Comparison of ENCODE assay signal across 8 mouse cellular contexts in genomic region chr10:115316313-115316712, GRCm38 (mm10). TPM values are rescaled to one million over a fixed set of nuclear protein-coding genes. Genes with fewer than 3 reads are reported as not detected.
DNase-seq lines count a peak whose midpoint lies in the region; ATAC-seq and TF ChIP-seq lines count a peak whose summit lies in the region.

No protein-coding gene starts in this region.

- peak overlapping the region; percentile 97; the same call in 1 of the 2 replicates for H3K9ac ChIP-seq in kidney, postnatal 0 days (ENCODE audit: low read depth, low read length)
- no peak overlapping the region; the same call in 1 of the 2 replicates for H3K9ac ChIP-seq in hindbrain, embryonic 13.5 days
- H3K9ac ChIP-seq in midbrain, postnatal 0 days (replicated peaks; ENCODE audit: low read length, poor library complexity, severe bottlenecking): no peak overlapping the region

- H3K4me1 ChIP-seq in kidney, postnatal 0 days (replicated peaks; ENCODE audit: insufficient read depth, low read length): peaks cover 13% of the 10 kb centered on the region; the same call in 1 of the 2 replicates
- peaks cover 33% of the 10 kb centered on the region for H3K4me1 ChIP-seq in hindbrain, embryonic 13.5 days (replicated peaks)
- H3K4me1 ChIP-seq in midbrain, postnatal 0 days (ENCODE audit: insufficient read depth, low read length): peaks cover 15% of the 10 kb centered on the region; the same call in 1 of the 2 replicates

- no peak for TF ChIP-seq CTCF in kidney, postnatal 0 days (IDR thresholded peaks at IDR 0.05; ENCODE audit: low read depth)
- no peak for TF ChIP-seq CTCF in midbrain, postnatal 0 days (IDR thresholded peaks at IDR 0.05)

- peak overlapping the region; percentile 58 for H3K4me2 ChIP-seq in kidney, postnatal 0 days (ENCODE audit: low read length)
- H3K4me2 ChIP-seq in hindbrain, embryonic 13.5 days: peak overlapping the region; percentile 63
- peak overlapping the region; percentile 53 for H3K4me2 ChIP-seq in midbrain, postnatal 0 days (ENCODE audit: low read depth, low read length, poor library complexity, severe bottlenecking)

- peak overlapping the region; percentile 87 for H3K27ac ChIP-seq in kidney, postnatal 0 days
- H3K27ac ChIP-seq in hindbrain, embryonic 13.5 days: peak overlapping the region; percentile 97
- peak overlapping the region; percentile 98 for H3K27ac ChIP-seq in midbrain, postnatal 0 days (ENCODE audit: low read depth, low read length)

- DNase-seq in kidney, postnatal 0 days (ENCODE audit: low spot score): no peak
- no peak for DNase-seq in kidney, postnatal 4 days
- peak; percentile 72 for DNase-seq in brain, adult 2 months (ENCODE audit: low read depth, low spot score)
- peak; percentile 42 for DNase-seq in midbrain, postnatal 0 days (ENCODE audit: low spot score)
- no peak for DNase-seq in urinary bladder, adult 2 months (ENCODE audit: low spot score)
- no peak for DNase-seq in cerebellum, postnatal 10 days
- DNase-seq in cerebellum, postnatal 25 days: no peak

- no peaks in the 10 kb centered on the region for H3K27me3 ChIP-seq in kidney, postnatal 0 days (ENCODE audit: insufficient read depth, low read length)
- H3K27me3 ChIP-seq in hindbrain, embryonic 13.5 days: no peaks in the 10 kb centered on the region
- H3K27me3 ChIP-seq in midbrain, postnatal 0 days (ENCODE audit: insufficient read depth, low read length): no peaks in the 10 kb centered on the region

- 63% methylated on average over 11 of the region's 11 CpGs for WGBS in kidney, postnatal 0 days
- 55% methylated on average over 11 of the region's 11 CpGs for WGBS in hindbrain, embryonic 13.5 days
- 48% methylated on average over 11 of the region's 11 CpGs for WGBS in midbrain, postnatal 0 days

- H3K36me3 ChIP-seq in kidney, postnatal 0 days (ENCODE audit: insufficient read depth, low read length): no peaks in the 10 kb centered on the region
- no peaks in the 10 kb centered on the region for H3K36me3 ChIP-seq in hindbrain, embryonic 13.5 days
- H3K36me3 ChIP-seq in midbrain, postnatal 0 days (ENCODE audit: insufficient read depth, low read length): no peaks in the 10 kb centered on the region

- H3K9me3 ChIP-seq in kidney, postnatal 0 days (replicated peaks; ENCODE audit: low read length): no peaks in the 10 kb centered on the region
- no peaks in the 10 kb centered on the region for H3K9me3 ChIP-seq in hindbrain, embryonic 13.5 days
- no peaks in the 10 kb centered on the region for H3K9me3 ChIP-seq in midbrain, postnatal 0 days (ENCODE audit: low read length)

- H3K4me3 ChIP-seq in kidney, postnatal 0 days (replicated peaks; ENCODE audit: low read depth, low read length): peak overlapping the region; percentile 94; the same call in 1 of the 2 replicates
- H3K4me3 ChIP-seq in hindbrain, embryonic 13.5 days: peak overlapping the region; percentile 95
- H3K4me3 ChIP-seq in midbrain, postnatal 0 days (ENCODE audit: low read depth, low read length): peak overlapping the region; percentile 71

- no peak for ATAC-seq in kidney, postnatal 0 days (replicated peaks; ENCODE audit: low FRiP score, low read depth)
- ATAC-seq in hindbrain, embryonic 13.5 days (ENCODE audit: low FRiP score): no peak
- no peak for ATAC-seq in midbrain, postnatal 0 days (ENCODE audit: low FRiP score)

RNA-seq across cellular contexts. Expression of gene Rab21, which starts 0.9 kb away (rescaled TPM):
- 10.1 and 17.8 TPM in 2 replicates for polyA plus RNA-seq in kidney, postnatal 0 days (2015; fragmentation: Nextera tagmentation; extraction: Ambion mirVana)
- 7.8 and 8.4 TPM in 2 replicates for polyA plus RNA-seq in hindbrain, embryonic 13.5 days (2015; fragmentation: Nextera tagmentation; extraction: Ambion mirVana)
- 30.2 and 44.0 TPM in 2 replicates for total RNA-seq in midbrain, postnatal 0 days (2014; rRNA removed)
- polyA plus RNA-seq in midbrain, postnatal 0 days (2015; fragmentation: Nextera tagmentation; extraction: Ambion mirVana): 9.8 and 11.4 TPM in 2 replicates
- polyA plus RNA-seq in urinary bladder, adult 2 months (2012; rRNA removed): 36.2 and 39.5 TPM in 2 replicates

RNA-seq across cellular contexts. Expression of gene Tmem19, which starts 46.0 kb away (rescaled TPM):
- polyA plus RNA-seq in kidney, postnatal 0 days (2015; fragmentation: Nextera tagmentation; extraction: Ambion mirVana): 47.4 and 54.5 TPM in 2 replicates
- polyA plus RNA-seq in hindbrain, embryonic 13.5 days (2015; fragmentation: Nextera tagmentation; extraction: Ambion mirVana): 38.9 and 39.4 TPM in 2 replicates
- 22.1 and 29.0 TPM in 2 replicates for total RNA-seq in midbrain, postnatal 0 days (2014; rRNA removed)
- polyA plus RNA-seq in midbrain, postnatal 0 days (2015; fragmentation: Nextera tagmentation; extraction: Ambion mirVana): 36.6 and 37.4 TPM in 2 replicates
- polyA plus RNA-seq in urinary bladder, adult 2 months (2012; rRNA removed): 18.8 and 19.4 TPM in 2 replicates

Comparison
In these comparisons a context has a peak if more than half of its experiments do, and no peak if none do; other contexts are left out.
1. DNase-seq: peak in brain, adult 2 months (single experiment) and midbrain, postnatal 0 days (single experiment); none in kidney, postnatal 0 days (single experiment), kidney, postnatal 4 days (0 of 2), urinary bladder, adult 2 months (single experiment), cerebellum, postnatal 10 days (0 of 2) and cerebellum, postnatal 25 days (0 of 2).
2. Peak in every context shown above with its lines, with median percentiles within 50 percentile points of each other: H3K27ac ChIP-seq, H3K4me2 ChIP-seq and H3K4me3 ChIP-seq.